Mouse (Mus musculus) heart, embryonic 12.5 days (tissue): ENCODE data around the gene Gm49337. TPM values are rescaled to one million over a fixed set of nuclear protein-coding genes. Genes with fewer than 3 reads are reported as not detected.
A peak's percentile ranks its signal among the peaks of the same experiment; 100 is the strongest.

Experiments used
- ATAC-seq: fragments of 200-750 bp; cut with Nextera tagmentation; 2 replicates; pipeline ENCODE4 v1.8.0; 2017; ENCODE audit warnings: moderate TSS enrichment, moderate library complexity; ENCODE audit not compliant: insufficient number of reproducible peaks, low FRiP score
- H3K27ac ChIP-seq: fragments of 300-500 bp; sonication (generic); 2 replicates; pipeline ENCODE4 v1.5.1; 2016; ENCODE audit warnings: mild to moderate bottlenecking, moderate library complexity; ENCODE audit not compliant: poor library complexity, severe bottlenecking
- H3K27me3 ChIP-seq: fragments of 300-500 bp; sonication (generic); replicated peaks from 2 replicates; pipeline ENCODE4 v1.6.1; 2016; ENCODE audit warnings: mild to moderate bottlenecking, moderate library complexity
- H3K36me3 ChIP-seq: fragments of 300-500 bp; sonication (generic); 2 replicates; pipeline ENCODE4 v1.6.1; 2016; ENCODE audit warnings: mild to moderate bottlenecking, moderate library complexity
- H3K4me1 ChIP-seq: fragments of 300-500 bp; sonication (generic); replicated peaks from 2 replicates; pipeline ENCODE4 v1.6.1; 2016; ENCODE audit warnings: mild to moderate bottlenecking
- H3K4me2 ChIP-seq: fragments of 300-500 bp; sonication (generic); 2 replicates; pipeline ENCODE4 v1.6.1; 2016; ENCODE audit warnings: mild to moderate bottlenecking, moderate library complexity
- H3K4me3 ChIP-seq: fragments of 300-500 bp; sonication (generic); 2 replicates; pipeline ENCODE4 v1.5.1; 2016; ENCODE audit warnings: mild to moderate bottlenecking
- H3K9ac ChIP-seq: fragments of 300-500 bp; sonication (generic); 2 replicates; pipeline ENCODE4 v1.6.1; 2016; ENCODE audit warnings: mild to moderate bottlenecking, moderate library complexity
- H3K9me3 ChIP-seq: fragments of 300-500 bp; sonication (generic); replicated peaks from 2 replicates; pipeline ENCODE4 v1.6.1; 2016; ENCODE audit warnings: mild to moderate bottlenecking, moderate library complexity
- WGBS: fragments of 180-500 bp; shearing (Covaris S2); methylation state at CpG from one replicate; pipeline ENCODE4 v1.1.7; 2016; 5-methylcytosine and 5-hydroxymethylcytosine counted together
- polyA plus RNA-seq: library from polyadenylated mRNA; unstranded; fragments of >200 nt; fragmentation: Nextera tagmentation; extraction: Ambion mirVana; gene quantifications from 2 replicates; pipeline ENCODE4 v1.2.1, GENCODE M21; 2016

The Gm49337 gene
- not detected in 2 replicates for polyA plus RNA-seq

- peak within 1 kb of the TSS; percentile 55; the same call in 1 of the 2 replicates for H3K9ac ChIP-seq
- H3K36me3 ChIP-seq, result no peaks in the 10 kb centered on the region
- ATAC-seq, result no peak
- peak within 1 kb of the TSS; percentile 90 for H3K27ac ChIP-seq
- 90% methylated on average over 6 of the region's 6 CpGs for WGBS
- no peaks in the 10 kb centered on the region for H3K9me3 ChIP-seq
- H3K4me1 ChIP-seq, result peaks cover 43% of the 10 kb centered on the region
- no peak within 1 kb of the TSS for H3K4me3 ChIP-seq
- no peak within 1 kb of the TSS for H3K4me2 ChIP-seq
- no peaks in the 10 kb centered on the region for H3K27me3 ChIP-seq
Measured at GRCm38 (mm10) chr4:116173072-116173471, at the start of gene Gm49337, which contains the start of gene 1700042G07Rik. Gene Gm49337 (plus strand): TSS chr4:116173384. Gene 1700042G07Rik (plus strand): TSS chr4:116173372.

DNA sequence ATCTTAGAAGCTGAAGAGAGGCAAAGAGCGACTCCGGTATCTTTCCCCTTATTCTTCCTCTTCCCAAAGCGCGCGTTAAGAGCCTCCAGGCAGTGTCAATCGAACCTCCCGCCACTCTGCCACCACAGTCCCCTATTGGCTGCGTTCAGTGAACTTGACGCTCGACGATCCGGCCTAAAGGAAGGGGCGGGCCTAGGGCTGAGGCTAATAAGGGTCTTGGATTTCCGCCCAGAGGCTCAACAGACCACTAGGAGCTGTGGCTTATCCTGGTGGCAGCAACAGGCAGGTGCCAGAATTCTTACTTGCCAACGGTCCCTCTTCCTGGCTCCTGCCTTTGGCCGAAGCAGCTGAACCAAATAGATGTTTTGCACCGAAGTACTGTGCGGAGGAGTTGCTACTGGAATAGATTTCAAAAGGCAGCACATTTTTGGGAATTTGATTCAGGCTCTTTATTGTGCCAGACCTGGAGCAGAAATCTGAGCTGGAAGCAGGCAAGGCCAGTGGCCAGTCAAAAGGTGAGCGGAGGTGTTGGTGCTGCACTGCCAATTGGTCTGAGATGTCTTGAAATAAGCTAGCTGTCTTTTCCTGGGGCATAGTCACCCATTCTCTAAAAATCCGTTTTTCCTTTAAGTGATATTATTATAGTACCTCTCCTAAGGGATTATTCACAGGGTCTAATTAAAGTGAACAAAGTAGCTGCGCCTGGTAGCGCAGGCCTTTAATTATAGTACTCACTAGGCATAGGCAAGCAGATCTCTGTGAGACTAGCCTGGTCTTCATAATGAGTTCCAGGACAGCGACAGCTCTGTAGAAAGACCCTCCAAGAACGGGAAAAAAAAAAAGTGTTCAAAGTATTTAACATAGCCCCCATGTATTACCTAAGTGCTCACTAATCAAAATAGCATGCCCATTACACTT is 49.3 kb upstream of the Gm49337 start, which contains the start of the genes Rad54l and Pomgnt1:
TSS of gene Rad54l (minus strand) at position 89 of the 918 bp plus-strand sequence.
TSS of gene Pomgnt1 (plus strand) at position 239 of the 918 bp plus-strand sequence.
- Histone ChIP-seq H3K9ac (peak within 1 kb of the TSS; percentile 77), H3K27me3 (no peaks in the 10 kb centered on the region), H3K36me3 (peaks cover 15% of the 10 kb centered on the region), H3K9me3 (no peaks in the 10 kb centered on the region), H3K4me3 (peak within 1 kb of the TSS; percentile 68), H3K27ac (peak within 1 kb of the TSS; percentile 65), H3K4me1 (peaks cover 14% of the 10 kb centered on the region), H3K4me2 (peak within 1 kb of the TSS; percentile 84)
- WGBS, result 6% methylated on average over 24 of the region's 24 CpGs
- ATAC-seq, result peak; percentile 93

- Histone ChIP-seq H3K36me3 (no peaks in the 10 kb centered on the region), H3K4me3 (no peak overlapping the region), H3K9ac (no peak overlapping the region), H3K9me3 (no peaks in the 10 kb centered on the region), H3K27me3 (no peaks in the 10 kb centered on the region), H3K4me2 (no peak overlapping the region), H3K27ac (no peak overlapping the region), H3K4me1 (peaks cover 14% of the 10 kb centered on the region)
- no peak for ATAC-seq
- 82% methylated on average over 4 of the region's 4 CpGs for WGBS
Measured at GRCm38 (mm10) chr4:116125803-116126386, 47.3 kb upstream of the Gm49337 start.

GRCm38 (mm10) chr4:116127956-116128355 is 45.2 kb upstream of the Gm49337 start:
- Histone ChIP-seq H3K4me3 (no peak overlapping the region), H3K4me1 (peaks cover 8% of the 10 kb centered on the region), H3K9me3 (no peaks in the 10 kb centered on the region), H3K9ac (no peak overlapping the region), H3K36me3 (0 out of 2 replicates have a peak, but pooled peaks cover 3% of the 10 kb centered on the region), H3K4me2 (no peak overlapping the region), H3K27me3 (no peaks in the 10 kb centered on the region), H3K27ac (no peak overlapping the region)
- WGBS, result 76% methylated on average over 6 of the region's 6 CpGs
- ATAC-seq, result no peak

GRCm38 (mm10) chr4:116133126-116133525 is 40.1 kb upstream of the Gm49337 start:
- no peak overlapping the region for H3K4me2 ChIP-seq
- WGBS, result 79% methylated on average over 4 of the region's 4 CpGs

GRCm38 (mm10) chr4:116134990-116135389 is 38.2 kb upstream of the Gm49337 start:
- H3K9me3 ChIP-seq, result no peaks in the 10 kb centered on the region
- ATAC-seq, result no peak

More at GRCm38 (mm10) chr4:116133126-116133525, 40.1 kb upstream of the Gm49337 start:
- Histone ChIP-seq H3K27ac (no peak overlapping the region), H3K9ac (no peak overlapping the region), H3K36me3 (0 out of 2 replicates have a peak, but pooled peaks cover 3% of the 10 kb centered on the region), H3K4me1 (0 out of 2 replicates have a peak, but pooled peaks cover 9% of the 10 kb centered on the region), H3K9me3 (no peaks in the 10 kb centered on the region), H3K4me3 (no peak overlapping the region), H3K27me3 (no peaks in the 10 kb centered on the region)
- ATAC-seq, result no peak

GRCm38 (mm10) chr4:116137421-116137996 is 35.7 kb upstream of the Gm49337 start:
- Histone ChIP-seq H3K9me3 (no peaks in the 10 kb centered on the region), H3K36me3 (no peaks in the 10 kb centered on the region), H3K4me2 (no peak overlapping the region), H3K4me3 (no peak overlapping the region), H3K9ac (no peak overlapping the region), H3K27ac (no peak overlapping the region), H3K27me3 (no peaks in the 10 kb centered on the region), H3K4me1 (peaks cover 13% of the 10 kb centered on the region)
- 38% methylated on average over 13 of the region's 13 CpGs for WGBS
- no peak; the same call in 1 of the 2 replicates for ATAC-seq

More at GRCm38 (mm10) chr4:116134990-116135389, 38.2 kb upstream of the Gm49337 start:
- Histone ChIP-seq H3K36me3 (0 out of 2 replicates have a peak, but pooled peaks cover 3% of the 10 kb centered on the region), H3K4me2 (no peak overlapping the region), H3K27ac (no peak overlapping the region), H3K27me3 (no peaks in the 10 kb centered on the region), H3K4me3 (no peak overlapping the region), H3K9ac (no peak overlapping the region), H3K4me1 (0 out of 2 replicates have a peak, but pooled peaks cover 9% of the 10 kb centered on the region)
- WGBS, result 46% methylated on average over 2 of the region's 2 CpGs

GRCm38 (mm10) chr4:116140801-116141574 is 32.2 kb upstream of the Gm49337 start:
- Histone ChIP-seq H3K4me2 (no peak overlapping the region), H3K9me3 (no peaks in the 10 kb centered on the region), H3K36me3 (no peaks in the 10 kb centered on the region), H3K4me3 (no peak overlapping the region), H3K27ac (no peak overlapping the region), H3K9ac (no peak overlapping the region), H3K27me3 (0 out of 2 replicates have a peak, but pooled peaks cover 6% of the 10 kb centered on the region), H3K4me1 (peaks cover 24% of the 10 kb centered on the region)
- ATAC-seq, result no peak
- 70% methylated on average over 7 of the region's 7 CpGs for WGBS

DNA sequence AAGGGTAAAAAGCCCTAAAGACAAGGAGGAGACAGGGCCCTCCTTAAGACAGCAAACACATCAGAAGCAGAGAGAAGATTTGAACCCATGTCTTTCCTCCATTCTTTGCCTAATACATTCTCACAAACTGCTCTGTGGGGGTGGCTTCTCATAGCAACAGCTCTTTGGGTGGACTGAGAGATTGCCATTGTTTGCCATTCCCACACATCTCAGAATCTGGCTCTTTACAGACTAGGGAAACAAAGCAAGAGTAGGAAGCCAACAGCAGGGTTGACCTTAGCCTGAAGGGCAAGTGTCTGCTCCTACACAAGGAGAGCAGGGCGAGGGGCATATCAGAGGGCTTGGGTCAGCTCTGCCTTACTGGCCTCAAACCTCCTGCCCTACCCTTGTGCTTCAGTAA is 31.4 kb upstream of the Gm49337 start:
- Histone ChIP-seq H3K4me2 (no peak overlapping the region), H3K4me1 (peaks cover 22% of the 10 kb centered on the region), H3K36me3 (no peaks in the 10 kb centered on the region), H3K9me3 (no peaks in the 10 kb centered on the region), H3K27ac (no peak overlapping the region), H3K9ac (no peak overlapping the region), H3K27me3 (0 out of 2 replicates have a peak, but pooled peaks cover 6% of the 10 kb centered on the region), H3K4me3 (no peak overlapping the region)
- no peak for ATAC-seq
- WGBS, result 58% methylated on average over 1 of the region's 1 CpGs

DNA sequence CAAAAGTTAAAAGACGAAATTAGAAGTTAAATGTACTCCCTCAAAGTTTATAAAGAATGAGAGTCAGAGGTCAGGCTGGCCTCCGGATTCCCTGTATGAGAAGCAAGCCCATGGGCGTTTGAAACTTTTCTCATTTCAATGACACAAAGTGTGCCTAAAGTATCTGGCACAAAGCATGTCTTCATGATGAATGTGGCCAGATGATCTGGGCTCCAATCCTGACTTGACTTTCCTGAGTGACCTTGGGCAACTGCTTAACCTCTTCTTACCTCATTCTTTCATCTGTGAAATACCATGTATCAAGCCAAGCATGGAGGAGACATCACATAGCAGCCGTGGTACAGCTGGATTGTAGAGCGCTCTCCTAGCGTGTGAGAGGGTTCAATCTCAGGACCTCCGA is 30.9 kb upstream of the Gm49337 start:
- Histone ChIP-seq H3K4me1 (peaks cover 18% of the 10 kb centered on the region), H3K9me3 (0 out of 2 replicates have a peak, but pooled peaks cover 3% of the 10 kb centered on the region), H3K27ac (no peak overlapping the region), H3K9ac (no peak overlapping the region), H3K27me3 (0 out of 2 replicates have a peak, but pooled peaks cover 6% of the 10 kb centered on the region), H3K4me2 (no peak overlapping the region), H3K4me3 (no peak overlapping the region), H3K36me3 (no peaks in the 10 kb centered on the region)
- 85% methylated on average over 7 of the region's 7 CpGs for WGBS
- ATAC-seq, result no peak
